Mouse (Mus musculus) embryonic facial prominence, embryonic 10.5 days (tissue): ENCODE data around the gene Usp6nl. TPM values are rescaled to one million over a fixed set of nuclear protein-coding genes. Genes with fewer than 3 reads are reported as not detected.

Experiments
- DNase-seq: peaks from one replicate; pipeline ENCODE4 v3.0.0-alpha.2; 2017; ENCODE audit warnings: low spot score
- H3K27ac ChIP-seq: fragments of 300-500 bp; sonication (generic); replicated peaks from 2 replicates; pipeline ENCODE4 v1.5.1; 2016; ENCODE audit warnings: mild to moderate bottlenecking
- H3K27me3 ChIP-seq: fragments of 300-500 bp; sonication (generic); replicated peaks from 2 replicates; pipeline ENCODE4 v1.6.1; 2016; ENCODE audit warnings: low read depth, mild to moderate bottlenecking; ENCODE audit not compliant: poor library complexity, severe bottlenecking
- H3K36me3 ChIP-seq: fragments of 300-500 bp; sonication (generic); replicated peaks from 2 replicates; pipeline ENCODE4 v1.6.1; 2016; ENCODE audit warnings: mild to moderate bottlenecking, moderate library complexity
- H3K4me1 ChIP-seq: fragments of 300-500 bp; sonication (generic); 2 replicates; pipeline ENCODE4 v1.6.1; 2016
- H3K4me3 ChIP-seq: fragments of 300-500 bp; sonication (generic); 2 replicates; pipeline ENCODE4 v1.5.1; 2016; ENCODE audit warnings: mild to moderate bottlenecking, moderate library complexity
- H3K9me3 ChIP-seq: fragments of 300-500 bp; sonication (generic); 2 replicates; pipeline ENCODE4 v1.6.1; 2016; ENCODE audit warnings: mild to moderate bottlenecking
- WGBS: fragments of 180-500 bp; shearing (Covaris S2); methylation state at CpG from one replicate; pipeline ENCODE4 v1.1.7; 2016; 5-methylcytosine and 5-hydroxymethylcytosine counted together
- polyA plus RNA-seq: library from polyadenylated mRNA; unstranded; fragments of >200 nt; fragmentation: Nextera tagmentation; extraction: Ambion mirVana; gene quantifications from 2 replicates; pipeline ENCODE4 v1.2.1, GENCODE M21; 2016

The Usp6nl gene
- polyA plus RNA-seq, 1 experiment from 2014 or later: 9.4 TPM

DNA sequence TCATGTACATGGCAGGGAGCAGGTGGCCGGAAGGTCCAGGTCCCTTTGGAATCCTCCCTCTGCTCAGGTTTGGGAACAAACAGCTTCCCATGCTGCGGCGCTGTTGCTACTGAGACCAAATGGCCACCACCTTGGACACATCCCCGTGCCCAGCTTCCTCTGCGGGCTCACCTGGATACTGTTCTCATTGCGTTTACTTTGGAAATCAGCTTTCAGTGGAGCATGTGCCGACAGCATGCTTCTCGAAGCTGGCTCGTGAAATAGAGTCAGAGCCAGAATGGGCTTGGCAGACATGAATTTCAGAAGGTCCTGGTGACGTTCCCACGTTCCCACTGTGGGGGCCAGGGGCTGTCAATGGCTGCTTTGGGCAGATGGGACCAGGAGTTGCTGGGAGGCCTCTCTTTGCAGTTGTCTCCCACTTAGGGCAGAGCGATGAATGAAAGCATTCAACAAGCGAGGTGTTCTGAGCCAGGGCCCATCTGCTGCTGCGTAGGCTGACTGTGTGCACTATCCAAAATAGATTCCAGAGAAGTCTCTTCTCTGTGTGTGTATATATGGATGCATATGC lies 166.1 kb downstream of the Usp6nl start:
- WGBS: 90% methylated on average over 14 of the region's 14 CpGs
- Histone ChIP-seq H3K36me3 (no peaks in the 10 kb centered on the region), H3K9me3 (no peaks in the 10 kb centered on the region), H3K27ac (no peak overlapping the region), H3K4me3 (no peak overlapping the region), H3K27me3 (no peaks in the 10 kb centered on the region), H3K4me1 (peaks cover 7% of the 10 kb centered on the region)
- DNase-seq: no peak

GRCm38 (mm10) chr2:6490076-6490475 lies 167.6 kb downstream of the Usp6nl start:
- Histone ChIP-seq H3K27me3 (no peaks in the 10 kb centered on the region), H3K27ac (no peak overlapping the region), H3K9me3 (no peaks in the 10 kb centered on the region), H3K4me1 (no peaks in the 10 kb centered on the region), H3K4me3 (no peak overlapping the region), H3K36me3 (no peaks in the 10 kb centered on the region)
- no peak for DNase-seq
- 89% methylated on average over 6 of the region's 6 CpGs for WGBS

GRCm38 (mm10) chr2:6490870-6491269 lies 168.4 kb downstream of the Usp6nl start:
- Histone ChIP-seq H3K36me3 (no peaks in the 10 kb centered on the region), H3K27me3 (no peaks in the 10 kb centered on the region), H3K27ac (no peak overlapping the region), H3K4me3 (no peak overlapping the region), H3K9me3 (no peaks in the 10 kb centered on the region), H3K4me1 (no peaks in the 10 kb centered on the region)
- no peak for DNase-seq
- 80% methylated on average over 4 of the region's 4 CpGs for WGBS

DNA sequence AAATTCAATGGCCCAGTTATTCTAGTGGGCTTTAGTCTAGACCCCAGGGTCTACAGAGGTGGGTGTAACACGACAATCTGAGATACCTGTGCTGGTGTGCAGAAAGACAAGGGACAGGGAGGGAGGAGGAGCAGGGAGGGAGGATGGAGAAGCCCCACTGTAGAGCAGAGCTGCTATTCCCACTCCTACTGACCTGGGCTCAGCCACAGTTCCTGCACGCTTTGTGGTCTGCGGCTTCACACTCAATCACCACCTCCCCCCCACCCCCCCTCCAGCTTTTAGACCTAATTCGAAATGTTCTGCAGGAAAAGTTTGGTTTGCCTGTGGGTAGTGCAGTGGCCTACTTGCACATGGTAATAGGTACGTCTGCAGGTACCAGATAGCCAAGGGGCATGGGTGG lies 171.4 kb downstream of the Usp6nl start:
- no peak for DNase-seq
- H3K9me3 ChIP-seq: no peaks in the 10 kb centered on the region
- 86% methylated on average over 5 of the region's 5 CpGs for WGBS
- H3K4me3 ChIP-seq: no peak overlapping the region
- no peak overlapping the region for H3K27ac ChIP-seq
- peaks cover 6% of the 10 kb centered on the region for H3K4me1 ChIP-seq
- H3K36me3 ChIP-seq: no peaks in the 10 kb centered on the region
- no peaks in the 10 kb centered on the region for H3K27me3 ChIP-seq

Other genes with a start within 250 kb of the Usp6nl start
- 3.6 and 4.4 TPM in 2 replicates for gene Proser2, start 192.5 kb upstream of the Usp6nl start, polyA plus RNA-seq
- gene Echdc3, start 109.6 kb upstream of the Usp6nl start, polyA plus RNA-seq: 2.5 and 3.1 TPM in 2 replicates